Comparison of ENCODE assay signal across 9 mouse cellular contexts in the genomic region with DNA sequence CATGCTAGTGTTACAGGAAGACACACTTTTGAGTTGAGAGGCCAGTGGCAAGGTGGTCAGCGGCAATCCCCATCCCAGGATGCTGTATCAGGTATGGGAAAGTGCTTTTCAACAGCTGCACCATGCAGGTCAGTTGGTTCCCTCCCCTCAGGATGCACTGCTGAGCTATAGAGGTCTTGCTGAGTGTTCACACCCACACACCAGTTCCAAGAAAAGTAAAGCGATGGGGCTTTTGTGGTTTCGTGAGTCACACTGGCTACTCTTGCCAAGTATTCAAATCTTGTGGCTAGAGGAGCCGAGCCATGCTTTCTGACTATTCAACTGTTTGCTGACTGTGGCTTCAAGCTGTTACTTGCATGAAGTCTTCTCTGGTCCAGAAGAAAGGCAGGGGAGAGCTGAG. TPM values are rescaled to one million over a fixed set of nuclear protein-coding genes. Genes with fewer than 3 reads are reported as not detected.
DNase-seq lines count a peak whose midpoint lies in the region; ATAC-seq and TF ChIP-seq lines count a peak whose summit lies in the region.
"Had no signal": no experiment of that assay in that cellular context is flagged by ENCODE, and none has a peak within 500 bp of the region (broad histone marks: within the 10 kb centered on the region; RNA-seq: fewer than 3 reads in every experiment).

No protein-coding gene starts in this region.

- no peak for ATAC-seq in erythroid progenitor cell, adult 5-6 weeks (replicated peaks; ENCODE audit: low FRiP score, poor library complexity, severe bottlenecking)

- H3K27me3 ChIP-seq in thymus, adult 2 months (ENCODE audit: control insufficient read depth, insufficient read depth, low read length) = no peaks in the 10 kb centered on the region

- 8% methylated on average over 4 of the region's 4 CpGs for WGBS in thymus, adult 2 months

- H3K4me3 ChIP-seq in thymus, adult 2 months (ENCODE audit: control insufficient read depth, insufficient read depth, low read length) = no peak overlapping the region
- no peak overlapping the region for H3K4me3 ChIP-seq in left cerebral cortex, adult 2 months
- H3K4me3 ChIP-seq: layer of hippocampus, adult 2 months had no signal

- no peak for TF ChIP-seq CTCF in thymus, adult 2 months (IDR thresholded peaks at IDR 0.05; ENCODE audit: borderline replicate concordance, control insufficient read depth, extremely low read depth, insufficient read depth, low read length, poor library complexity)
- TF ChIP-seq CTCF in left cerebral cortex, adult 2 months (IDR thresholded peaks at IDR 0.05) = no peak

- no peak overlapping the region for H3K27ac ChIP-seq in thymus, adult 2 months (ENCODE audit: control insufficient read depth, insufficient read depth, low read length)
- H3K27ac ChIP-seq in left cerebral cortex, adult 2 months = no peak overlapping the region
- H3K27ac ChIP-seq: layer of hippocampus, adult 2 months had no signal

- no peak for TF ChIP-seq POLR2A in thymus, adult 2 months (IDR thresholded peaks at IDR 0.05; ENCODE audit: control insufficient read depth, extremely low read depth, insufficient read depth, low read length, poor library complexity)

- peak; percentile 3 for DNase-seq in thymus, adult 2 months
- no peak for DNase-seq in thymus, postnatal 10 days (ENCODE audit: low spot score in 2 of 2)
- DNase-seq in adrenal gland, postnatal 25 days = peak; percentile 20
- DNase-seq in left cerebral cortex, adult 2 months (ENCODE audit: extremely low spot score in 1 of 2, low spot score in 2 of 2) = peak; percentile 12 to 38
- peak; percentile 59 for DNase-seq in right cerebral cortex, postnatal 25 days
- DNase-seq in cerebellum, adult 9-10 months = no peak
- no peak for DNase-seq in cerebellum, adult 8-10 months

- intact Hi-C loops in left cerebral cortex, adult 2 months (cut with DNase I) = loop anchor here (5.0 kb wide), 1 partner anchor 186 kb away; no protein-coding TSS in a partner anchor

- no peaks in the 10 kb centered on the region for H3K4me1 ChIP-seq in thymus, adult 2 months (replicated peaks; ENCODE audit: control insufficient read depth, insufficient read depth, low read length)

- no peaks in the 10 kb centered on the region for H3K36me3 ChIP-seq in thymus, adult 2 months (ENCODE audit: control insufficient read depth, insufficient read depth, low read length)

RNA-seq across cellular contexts. Expression of a gene that starts 5.1 kb away (rescaled TPM):
- polyA plus RNA-seq in thymus, adult 2 months (2012; rRNA removed) = not detected in 2 replicates
- not detected in 2 replicates for total RNA-seq in adrenal gland, postnatal 25 days (2021)
- not detected for total RNA-seq in left cerebral cortex, adult 2 months (2021)
- not detected in 2 replicates for total RNA-seq in erythroid progenitor cell, adult 5-6 weeks (2015; ENCODE audit: low replicate concordance)
- total RNA-seq in erythroid progenitor cell, adult 5-6 weeks (2017; ENCODE audit: low replicate concordance) = not detected in 2 replicates
- total RNA-seq: layer of hippocampus, adult 2 months had no signal

RNA-seq across cellular contexts. Expression of a gene that starts 46.0 kb away (rescaled TPM):
- polyA plus RNA-seq in thymus, adult 2 months (2012; rRNA removed) = 0.28 TPM in 1 of 2 replicates, not detected in the other
- total RNA-seq in adrenal gland, postnatal 25 days (2021) = not detected in 2 replicates
- total RNA-seq in left cerebral cortex, adult 2 months (2021) = not detected
- total RNA-seq in erythroid progenitor cell, adult 5-6 weeks (2015; ENCODE audit: low replicate concordance) = not detected in 2 replicates
- not detected in 2 replicates for total RNA-seq in erythroid progenitor cell, adult 5-6 weeks (2017; ENCODE audit: low replicate concordance)
- total RNA-seq: layer of hippocampus, adult 2 months had no signal

Comparison
In these comparisons a context has a peak if more than half of its experiments do, and no peak if none do; other contexts are left out.
1. DNase-seq: peak in thymus, adult 2 months (single experiment), adrenal gland, postnatal 25 days (single experiment), left cerebral cortex, adult 2 months (2 of 2) and right cerebral cortex, postnatal 25 days (single experiment); none in thymus, postnatal 10 days (0 of 2), cerebellum, adult 9-10 months (single experiment) and cerebellum, adult 8-10 months (single experiment).